8 mouse cellular contexts compared by ENCODE assay signal in genomic region chr14:122181078-122181814, GRCm38 (mm10). TPM values are rescaled to one million over a fixed set of nuclear protein-coding genes. Genes with fewer than 3 reads are reported as not detected.
DNase-seq lines count a peak whose midpoint lies in the region; ATAC-seq lines count a peak whose summit lies in the region.

Clybl (plus strand) TSS chr14:122181704.

- H3K27ac ChIP-seq in forebrain, embryonic 10.5 days, result peak within 1 kb of the TSS; percentile 91
- H3K27ac ChIP-seq in heart, embryonic 15.5 days, result peak within 1 kb of the TSS; percentile 71
- H3K27ac ChIP-seq in liver, embryonic 15.5 days (replicated peaks), result peak within 1 kb of the TSS; percentile 83
- H3K27ac ChIP-seq in neural tube, embryonic 12.5 days, result no peak within 1 kb of the TSS

- peaks cover 18% of the 10 kb centered on the region for H3K27me3 ChIP-seq in forebrain, embryonic 10.5 days (ENCODE audit: poor library complexity, severe bottlenecking)
- no peaks in the 10 kb centered on the region for H3K27me3 ChIP-seq in heart, embryonic 15.5 days
- H3K27me3 ChIP-seq in liver, embryonic 15.5 days, result no peaks in the 10 kb centered on the region
- H3K27me3 ChIP-seq in neural tube, embryonic 12.5 days (replicated peaks), result no peaks in the 10 kb centered on the region; the same call in 1 of the 2 replicates

- H3K4me1 ChIP-seq in forebrain, embryonic 10.5 days, result peaks cover 16% of the 10 kb centered on the region
- peaks cover 24% of the 10 kb centered on the region for H3K4me1 ChIP-seq in heart, embryonic 15.5 days (replicated peaks)
- peaks cover 44% of the 10 kb centered on the region for H3K4me1 ChIP-seq in liver, embryonic 15.5 days (replicated peaks)
- no peaks in the 10 kb centered on the region; the same call in 1 of the 2 replicates for H3K4me1 ChIP-seq in neural tube, embryonic 12.5 days

- DNase-seq in CD8-positive naive resting alpha-beta T cell, adult 2 months (ENCODE audit: low read depth in 2 of 2, low spot score in 2 of 2), result peak; percentile 73 to 82
- peak; percentile 82 for DNase-seq in c-Kit-positive CD71-negative TER-119-negative erythroid progenitor cells, embryonic 14.5 days (ENCODE audit: low read depth)
- peak; percentile 96 for DNase-seq in forebrain, embryonic 10.5 days (ENCODE audit: extremely low spot score, low spot score)
- DNase-seq in kidney, postnatal 36 days, result peak; percentile 97 to 99
- DNase-seq in telencephalon, adult 2 months (ENCODE audit: low read depth, low spot score), result peak; percentile 62

- H3K9me3 ChIP-seq in forebrain, embryonic 10.5 days, result no peaks in the 10 kb centered on the region
- no peaks in the 10 kb centered on the region for H3K9me3 ChIP-seq in heart, embryonic 15.5 days (replicated peaks)
- no peaks in the 10 kb centered on the region for H3K9me3 ChIP-seq in liver, embryonic 15.5 days (replicated peaks)
- H3K9me3 ChIP-seq in neural tube, embryonic 12.5 days, result no peaks in the 10 kb centered on the region

- peak within 1 kb of the TSS; percentile 77 for H3K4me3 ChIP-seq in forebrain, embryonic 10.5 days
- peak within 1 kb of the TSS; percentile 80 for H3K4me3 ChIP-seq in heart, embryonic 15.5 days
- H3K4me3 ChIP-seq in liver, embryonic 15.5 days (replicated peaks), result peak within 1 kb of the TSS; percentile 87
- peak within 1 kb of the TSS; percentile 61 for H3K4me3 ChIP-seq in neural tube, embryonic 12.5 days

- no peaks in the 10 kb centered on the region for H3K36me3 ChIP-seq in forebrain, embryonic 10.5 days (replicated peaks)
- no peaks in the 10 kb centered on the region for H3K36me3 ChIP-seq in heart, embryonic 15.5 days
- H3K36me3 ChIP-seq in liver, embryonic 15.5 days (replicated peaks), result no peaks in the 10 kb centered on the region
- no peaks in the 10 kb centered on the region for H3K36me3 ChIP-seq in neural tube, embryonic 12.5 days

- WGBS in forebrain, embryonic 10.5 days, result 3% methylated on average over 45 of the region's 45 CpGs
- 3% methylated on average over 45 of the region's 45 CpGs for WGBS in heart, embryonic 15.5 days
- WGBS in liver, embryonic 15.5 days (ENCODE audit: insufficient replicate concordance), result 3% methylated on average over 44 of the region's 45 CpGs
- WGBS in neural tube, embryonic 12.5 days, result 3% methylated on average over 45 of the region's 45 CpGs

- peak; percentile 99 for ATAC-seq in heart, embryonic 15.5 days (replicated peaks; ENCODE audit: insufficient number of reproducible peaks, insufficient read depth, low FRiP score, low read depth)
- ATAC-seq in liver, embryonic 15.5 days (ENCODE audit: insufficient read depth), result peak; percentile 99
- ATAC-seq in neural tube, embryonic 12.5 days (ENCODE audit: low FRiP score, low read depth), result peak; percentile 98

- H3K4me2 ChIP-seq in heart, embryonic 15.5 days, result peak within 1 kb of the TSS; percentile 83
- peak within 1 kb of the TSS; percentile 89 for H3K4me2 ChIP-seq in liver, embryonic 15.5 days
- peak within 1 kb of the TSS; percentile 69 for H3K4me2 ChIP-seq in neural tube, embryonic 12.5 days (replicated peaks)

- H3K9ac ChIP-seq in heart, embryonic 15.5 days, result peak within 1 kb of the TSS; percentile 75
- peak within 1 kb of the TSS; percentile 81 for H3K9ac ChIP-seq in liver, embryonic 15.5 days
- peak within 1 kb of the TSS; percentile 61 for H3K9ac ChIP-seq in neural tube, embryonic 12.5 days

RNA-seq across cellular contexts. Expression of gene Clybl, which starts in this region (rescaled TPM):
- 29.1 and 35.3 TPM in 2 replicates for polyA plus RNA-seq in forebrain, embryonic 10.5 days (2016; fragmentation: Nextera tagmentation; extraction: Ambion mirVana)
- polyA plus RNA-seq in heart, embryonic 15.5 days (2015; fragmentation: Nextera tagmentation; extraction: Ambion mirVana), result 68.5 and 87.2 TPM in 2 replicates
- 23.3 and 23.6 TPM in 2 replicates for polyA plus RNA-seq in liver, embryonic 15.5 days (2015; fragmentation: Nextera tagmentation; extraction: Ambion mirVana)
- polyA plus RNA-seq in neural tube, embryonic 12.5 days (2016; fragmentation: Nextera tagmentation; extraction: Ambion mirVana), result 10.5 and 12.6 TPM in 2 replicates
